Mouse (Mus musculus): Measurements from ENCODE around the gene Hesx1.

DNA sequence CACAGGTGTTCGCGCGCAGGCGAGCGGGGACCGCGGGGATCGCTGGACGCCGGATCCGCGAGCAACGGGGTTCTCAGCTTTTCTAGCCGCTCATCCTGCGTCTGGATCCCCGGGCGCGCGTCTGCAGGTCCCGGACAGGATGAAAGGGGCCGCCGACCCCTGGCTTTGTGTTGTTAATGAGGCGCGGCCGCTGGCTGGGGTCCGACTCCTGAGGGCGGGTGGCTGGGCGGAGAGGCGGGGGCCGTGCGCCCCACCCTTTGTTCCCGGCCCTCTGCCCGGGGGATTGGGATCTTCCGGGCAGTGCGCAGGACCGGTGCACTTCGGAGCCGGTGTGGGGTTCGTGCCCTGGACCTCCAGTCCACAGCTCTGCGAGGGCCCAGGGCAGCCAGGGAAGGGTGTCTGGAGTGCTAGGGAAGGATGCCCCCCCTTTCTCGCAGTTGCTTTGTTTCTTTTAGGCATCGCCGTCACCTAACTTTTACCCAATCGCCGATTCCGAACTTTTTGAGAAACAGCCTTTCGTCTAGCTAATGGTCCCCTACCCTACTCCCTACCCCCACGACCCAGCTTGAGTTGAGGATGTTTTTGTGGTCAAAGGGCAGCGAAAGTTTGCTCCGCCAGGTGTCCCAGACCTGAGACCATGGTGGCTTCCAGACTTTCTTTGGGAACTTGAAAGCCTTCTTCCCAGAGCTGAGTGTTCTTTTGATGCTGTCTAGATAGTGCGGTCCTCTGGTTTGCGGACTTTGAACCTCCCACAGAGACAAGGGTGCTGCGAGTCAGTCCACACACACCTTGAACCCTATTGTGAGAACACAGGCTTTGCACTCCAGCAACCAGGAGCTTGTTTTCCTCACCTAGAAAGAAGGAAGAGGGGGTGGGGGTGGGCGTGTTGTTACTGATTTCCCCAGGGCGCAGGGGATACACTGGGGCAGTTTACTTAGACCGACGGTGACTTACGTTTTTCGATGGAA lies 45.3 kb downstream of the Hesx1 start:
- no peak for TF ChIP-seq CTCF (IDR thresholded peaks at IDR 0.05; ENCODE audit: control insufficient read depth, insufficient read depth, insufficient read length)
- no peak for TF ChIP-seq CEBPB (IDR thresholded peaks at IDR 0.05; ENCODE audit: low read depth)
- no peak for TF ChIP-seq MYOG (IDR thresholded peaks at IDR 0.05; ENCODE audit: control insufficient read depth, extremely low read depth, insufficient read length)
- TF ChIP-seq USF1 (IDR thresholded peaks at IDR 0.05; ENCODE audit: low read depth): no peak
